Mouse (Mus musculus) CH12.LX (cell line): Measurements from ENCODE around the gene Card9. TPM values are rescaled to one million over a fixed set of nuclear protein-coding genes. Genes with fewer than 3 reads are reported as not detected.

Experiments used
- polyA plus RNA-seq: library from polyadenylated mRNA; unstranded; fragments of >175 nt; gene quantifications from 2 replicates; pipeline ENCODE4 v1.2.1, GENCODE M21; 2012; ENCODE audit warnings: low read depth; ENCODE audit not compliant: insufficient read length
- total RNA-seq, 2 experiments: library from RNA; depleted of rRNA; stranded (reverse); fragments of 300-350 nt in 1 of 2; fragments of >200 nt in 1 of 2; gene quantifications; 2 replicates each; pipeline ENCODE4 v1.2.3; 2012 to 2014

Gene Card9
- total and polyA plus RNA-seq, 3 experiments = 0.32 to 0.44 (median 0.42) TPM

Other genes with a start within 250 kb of the Card9 start
- 1.6 and 2.3 TPM in 2 replicates for gene Nacc2, start 237.7 kb downstream of the Card9 start, total RNA-seq (2012; rRNA removed)
- 0.59 and 0.88 TPM in 2 replicates for gene Nacc2, start 237.7 kb downstream of the Card9 start, total RNA-seq (2014; rRNA removed)
- gene Nacc2, start 237.7 kb downstream of the Card9 start, polyA plus RNA-seq = 1.1 TPM in 2 replicates
- not detected in 2 replicates for gene Lhx3, start 152.6 kb downstream of the Card9 start, total RNA-seq (2012; rRNA removed)
- gene Lhx3, start 152.6 kb downstream of the Card9 start, total RNA-seq (2014; rRNA removed) = not detected in 2 replicates
- gene Lhx3, start 152.6 kb downstream of the Card9 start, polyA plus RNA-seq = not detected in 2 replicates
- 10.2 and 11.5 TPM in 2 replicates for gene Qsox2, start 123.4 kb downstream of the Card9 start, total RNA-seq (2012; rRNA removed)
- gene Qsox2, start 123.4 kb downstream of the Card9 start, total RNA-seq (2014; rRNA removed) = 9.3 and 9.5 TPM in 2 replicates
- gene Qsox2, start 123.4 kb downstream of the Card9 start, polyA plus RNA-seq = 5.2 and 6.4 TPM in 2 replicates
- not detected in 2 replicates for gene Ccdc187, start 66.4 kb downstream of the Card9 start, total RNA-seq (2012; rRNA removed)
- not detected in 2 replicates for gene Ccdc187, start 66.4 kb downstream of the Card9 start, total RNA-seq (2014; rRNA removed)
- not detected in 2 replicates for gene Ccdc187, start 66.4 kb downstream of the Card9 start, polyA plus RNA-seq
- 5.4 and 8.1 TPM in 2 replicates for gene Gpsm1, start 45.4 kb downstream of the Card9 start, total RNA-seq (2012; rRNA removed)
- gene Gpsm1, start 45.4 kb downstream of the Card9 start, total RNA-seq (2014; rRNA removed) = 2.2 and 3.2 TPM in 2 replicates
- gene Gpsm1, start 45.4 kb downstream of the Card9 start, polyA plus RNA-seq = 3.0 and 3.6 TPM in 2 replicates
- 17.1 and 20.3 TPM in 2 replicates for gene Dnlz, start 8.8 kb downstream of the Card9 start, total RNA-seq (2012; rRNA removed)
- gene Dnlz, start 8.8 kb downstream of the Card9 start, total RNA-seq (2014; rRNA removed) = 15.1 TPM in 2 replicates
- 16.5 and 17.8 TPM in 2 replicates for gene Dnlz, start 8.8 kb downstream of the Card9 start, polyA plus RNA-seq
- gene Snapc4, start 19.7 kb upstream of the Card9 start, total RNA-seq (2012; rRNA removed) = 42.7 and 53.3 TPM in 2 replicates
- gene Snapc4, start 19.7 kb upstream of the Card9 start, total RNA-seq (2014; rRNA removed) = 15.3 and 18.0 TPM in 2 replicates
- 47.1 and 48.0 TPM in 2 replicates for gene Snapc4, start 19.7 kb upstream of the Card9 start, polyA plus RNA-seq
- gene Entr1, start 28.4 kb upstream of the Card9 start, total RNA-seq (2012; rRNA removed) = 41.9 and 56.9 TPM in 2 replicates
- 53.8 and 62.3 TPM in 2 replicates for gene Entr1, start 28.4 kb upstream of the Card9 start, total RNA-seq (2014; rRNA removed)
- gene Entr1, start 28.4 kb upstream of the Card9 start, polyA plus RNA-seq = 51.9 and 57.3 TPM in 2 replicates
- gene Pmpca, start 28.4 kb upstream of the Card9 start, total RNA-seq (2012; rRNA removed) = 79.5 and 91.2 TPM in 2 replicates
- gene Pmpca, start 28.4 kb upstream of the Card9 start, total RNA-seq (2014; rRNA removed) = 73.3 and 74.7 TPM in 2 replicates
- gene Pmpca, start 28.4 kb upstream of the Card9 start, polyA plus RNA-seq = 143 and 176 TPM in 2 replicates
- 9.6 and 12.1 TPM in 2 replicates for gene Inpp5e, start 48.3 kb upstream of the Card9 start, total RNA-seq (2012; rRNA removed)
- gene Inpp5e, start 48.3 kb upstream of the Card9 start, total RNA-seq (2014; rRNA removed) = 4.8 and 5.2 TPM in 2 replicates
- 10.2 and 13.4 TPM in 2 replicates for gene Inpp5e, start 48.3 kb upstream of the Card9 start, polyA plus RNA-seq
- gene Sec16a, start 84.3 kb upstream of the Card9 start, total RNA-seq (2012; rRNA removed) = 31.8 and 36.3 TPM in 2 replicates
- 22.5 and 22.8 TPM in 2 replicates for gene Sec16a, start 84.3 kb upstream of the Card9 start, total RNA-seq (2014; rRNA removed)
- 28.6 and 38.9 TPM in 2 replicates for gene Sec16a, start 84.3 kb upstream of the Card9 start, polyA plus RNA-seq
- 11.4 and 13.1 TPM in 2 replicates for gene Notch1, start 155.7 kb upstream of the Card9 start, total RNA-seq (2012; rRNA removed)
- 0.86 and 0.98 TPM in 2 replicates for gene Notch1, start 155.7 kb upstream of the Card9 start, total RNA-seq (2014; rRNA removed)
- gene Notch1, start 155.7 kb upstream of the Card9 start, polyA plus RNA-seq = 2.7 and 3.8 TPM in 2 replicates
- gene Egfl7, start 219.1 kb upstream of the Card9 start, total RNA-seq (2012; rRNA removed) = 35.0 and 39.3 TPM in 2 replicates
- 18.9 and 20.1 TPM in 2 replicates for gene Egfl7, start 219.1 kb upstream of the Card9 start, total RNA-seq (2014; rRNA removed)
- 21.4 and 24.7 TPM in 2 replicates for gene Egfl7, start 219.1 kb upstream of the Card9 start, polyA plus RNA-seq
- gene Gm20532, start 225.7 kb upstream of the Card9 start, total RNA-seq (2012; rRNA removed) = not detected in 2 replicates
- gene Gm20532, start 225.7 kb upstream of the Card9 start, total RNA-seq (2014; rRNA removed) = not detected in 2 replicates
- not detected in 2 replicates for gene Gm20532, start 225.7 kb upstream of the Card9 start, polyA plus RNA-seq
- 11.1 and 14.2 TPM in 2 replicates for gene Agpat2, start 243.5 kb upstream of the Card9 start, total RNA-seq (2012; rRNA removed)
- gene Agpat2, start 243.5 kb upstream of the Card9 start, total RNA-seq (2014; rRNA removed) = 8.6 and 10.6 TPM in 2 replicates
- 9.5 TPM in 2 replicates for gene Agpat2, start 243.5 kb upstream of the Card9 start, polyA plus RNA-seq